Mouse (Mus musculus) lung, adult 2 months (tissue): Measurements from ENCODE around the gene Spon1.

Experiments
- CTCF ChIP-seq: fragments of 200-500 bp; IDR thresholded peaks from 2 replicates; pipeline ENCODE4 v1.5.1; 2011; ENCODE audit warnings: mild to moderate bottlenecking, low read length, control low read depth; ENCODE audit not compliant: insufficient read depth
- POLR2A ChIP-seq: fragments of 200-500 bp; IDR thresholded peaks from 2 replicates; pipeline ENCODE4 v1.6.1; 2011; ENCODE audit warnings: low read depth, mild to moderate bottlenecking, control low read depth, low read length, borderline replicate concordance; ENCODE audit errors: extremely low read depth

GRCm38 (mm10) chr7:114065407-114066185, 299.8 kb downstream of the Spon1 start:
- TF ChIP-seq CTCF (no peak), POLR2A (no peak)
